Mouse (Mus musculus): Measurements from ENCODE around the gene Pon1.
"Not testable (repeated sequence)": the region's sequence is repeated elsewhere in the genome, so short reads cannot be mapped to it uniquely, and the experiment has no call there.

DNA sequence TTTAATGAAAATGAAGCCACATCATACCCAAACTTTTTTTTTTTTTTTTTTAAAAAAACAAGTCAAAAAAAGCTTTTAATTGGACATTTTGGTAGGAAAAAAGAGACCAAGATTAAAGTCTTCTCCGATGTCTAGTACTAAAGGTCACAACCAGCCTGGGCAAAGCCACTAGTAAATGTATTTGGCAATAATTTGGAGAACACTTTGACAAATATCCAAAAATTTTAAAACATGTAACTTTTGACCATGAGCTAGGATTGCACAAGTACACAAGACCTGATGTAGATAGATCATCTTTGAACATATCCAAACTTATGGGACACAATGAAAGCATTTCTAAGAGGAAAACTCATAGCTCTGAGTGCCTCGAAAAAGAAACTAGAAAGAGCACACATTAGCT lies 29.8 kb upstream of the Pon1 start:
- TF ChIP-seq POLR2A (IDR thresholded peaks at IDR 0.05; ENCODE audit: borderline replicate concordance, extremely low read depth, insufficient read depth, insufficient read length, poor library complexity, severe bottlenecking); CTCF (IDR thresholded peaks at IDR 0.05; ENCODE audit: borderline replicate concordance, extremely low read depth, insufficient read depth, insufficient read length): not testable (repeated sequence)
